In genomic region chr1:165770181-165770759, GRCm38 (mm10) we compare ENCODE assay signal across 14 mouse cellular contexts. TPM values are rescaled to one million over a fixed set of nuclear protein-coding genes. Genes with fewer than 3 reads are reported as not detected.
DNase-seq lines count a peak whose midpoint lies in the region; ATAC-seq and TF ChIP-seq lines count a peak whose summit lies in the region.
"Had no signal": no experiment of that assay in that cellular context is flagged by ENCODE, and none has a peak within 500 bp of the region (broad histone marks: within the 10 kb centered on the region; RNA-seq: fewer than 3 reads in every experiment).

No protein-coding gene starts in this region.

- intact Hi-C loops in left cerebral cortex, adult 2 months (cut with DNase I): loop anchor here (5.0 kb wide), 1 partner anchor 592 kb away; no protein-coding TSS in a partner anchor

- peak overlapping the region; percentile 84 for H3K4me3 ChIP-seq in liver, embryonic 12.5 days
- no peak overlapping the region for H3K4me3 ChIP-seq in left cerebral cortex, adult 2 months
- H3K4me3 ChIP-seq: embryonic facial prominence, embryonic 13.5 days; forebrain, embryonic 12.5 days; neural tube, embryonic 13.5 days had no signal

- peak overlapping the region; percentile 84 for H3K4me2 ChIP-seq in liver, embryonic 12.5 days
- H3K4me2 ChIP-seq: embryonic facial prominence, embryonic 13.5 days; forebrain, embryonic 12.5 days; neural tube, embryonic 13.5 days had no signal

- ATAC-seq in liver, embryonic 12.5 days: no peak

- peaks cover 78% of the 10 kb centered on the region for H3K36me3 ChIP-seq in liver, embryonic 12.5 days
- H3K36me3 ChIP-seq: embryonic facial prominence, embryonic 13.5 days; forebrain, embryonic 12.5 days; neural tube, embryonic 13.5 days had no signal

- H3K4me1 ChIP-seq in liver, embryonic 12.5 days: peaks cover 78% of the 10 kb centered on the region

- peak; percentile 88 for DNase-seq in heart, adult 11 months
- DNase-seq in heart, adult 8-10 months (ENCODE audit: low spot score): no peak
- DNase-seq in lung, postnatal 36 days: peak; percentile 54
- no peak for DNase-seq in lung, postnatal 25 days (ENCODE audit: low spot score)
- DNase-seq in adrenal gland, adult 8-10 months: no peak
- DNase-seq in left cerebral cortex, adult 2 months (ENCODE audit: extremely low spot score in 1 of 2, low spot score in 2 of 2): no peak
- no peak for DNase-seq in spleen, postnatal 10 days (ENCODE audit: low spot score in 2 of 2)
- DNase-seq: cerebellum, adult 8-10 months had no signal

- TF ChIP-seq CTCF in left cerebral cortex, adult 2 months (IDR thresholded peaks at IDR 0.05): no peak

- H3K27ac ChIP-seq in liver, embryonic 12.5 days: peak overlapping the region; percentile 93
- H3K27ac ChIP-seq in left cerebral cortex, adult 2 months: no peak overlapping the region
- H3K27ac ChIP-seq: embryonic facial prominence, embryonic 13.5 days; forebrain, embryonic 12.5 days; neural tube, embryonic 13.5 days had no signal

- WGBS in liver, embryonic 12.5 days (ENCODE audit: insufficient replicate concordance): 41% methylated on average over 10 of the region's 10 CpGs

- H3K9ac ChIP-seq in liver, embryonic 12.5 days: peak overlapping the region; percentile 94
- H3K9ac ChIP-seq: embryonic facial prominence, embryonic 13.5 days; forebrain, embryonic 12.5 days; neural tube, embryonic 13.5 days had no signal

- H3K9me3 ChIP-seq in liver, embryonic 12.5 days (replicated peaks): no peaks in the 10 kb centered on the region
- H3K9me3 ChIP-seq: embryonic facial prominence, embryonic 13.5 days; forebrain, embryonic 12.5 days; neural tube, embryonic 13.5 days had no signal

- H3K27me3 ChIP-seq in liver, embryonic 12.5 days (replicated peaks): no peaks in the 10 kb centered on the region

RNA-seq across cellular contexts. Expression of gene Creg1, which starts 6.7 kb away (rescaled TPM):
- 100 to 1,000 TPM in 3 of 4 experiments, 10 to 100 TPM in 1; 98.7 to 109 (median 103) TPM for total RNA-seq in heart, adult 8-10 months (2022)
- 299 and 300 TPM in 2 replicates for polyA plus RNA-seq in liver, embryonic 12.5 days (2016; fragmentation: Nextera tagmentation; extraction: Ambion mirVana)
- total RNA-seq in adrenal gland, adult 8-10 months (2022): 10 to 100 TPM; 46.5 to 65.7 (median 56.5) TPM
- total RNA-seq in left cerebral cortex, adult 2 months (2021): 10 to 100 TPM; 24.8 to 29.0 TPM

RNA-seq across cellular contexts. Expression of gene Cd247, which starts 18.2 kb away (rescaled TPM):
- total RNA-seq in heart, adult 8-10 months (2022): 1 to 10 TPM in 1 of 4 experiments, under 1 TPM in 3; 0.16 to 1.1 (median 0.46) TPM
- 0.23 and 0.32 TPM in 2 replicates for polyA plus RNA-seq in liver, embryonic 12.5 days (2016; fragmentation: Nextera tagmentation; extraction: Ambion mirVana)
- total RNA-seq in adrenal gland, adult 8-10 months (2022): under 1 TPM; 0.20 to 0.46 (median 0.43) TPM
- not detected for total RNA-seq in left cerebral cortex, adult 2 months (2021)
- total RNA-seq: layer of hippocampus, adult 18-20 months; left cerebral cortex, adult 18-20 months had no signal

Comparison
In these comparisons a context has a peak if more than half of its experiments do, and no peak if none do; other contexts are left out.
1. DNase-seq: peak in heart, adult 11 months (single experiment) and lung, postnatal 36 days (single experiment); none in heart, adult 8-10 months (single experiment), lung, postnatal 25 days (single experiment), adrenal gland, adult 8-10 months (single experiment), left cerebral cortex, adult 2 months (0 of 2) and spleen, postnatal 10 days (0 of 2).